Mouse (Mus musculus) lung, postnatal 0 days (tissue): ENCODE data around the gene Plekha1.

Source experiments
- CTCF ChIP-seq: IDR thresholded peaks from 2 replicates; pipeline ENCODE4 v1.5.1; 2016; ENCODE audit warnings: antibody characterized with exemption, mild to moderate bottlenecking
- EP300 ChIP-seq: IDR thresholded peaks from 2 replicates; pipeline ENCODE4 v1.6.1; 2016; ENCODE audit warnings: antibody characterized with exemption, mild to moderate bottlenecking, control low read depth

GRCm38 (mm10) chr7:130895618-130895945 is 30.0 kb downstream of the Plekha1 start:
- TF ChIP-seq CTCF (no peak), EP300 (no peak)
